Mouse (Mus musculus) heart, embryonic 15.5 days (tissue): ENCODE measurements around the gene Wdr25. TPM values are rescaled to one million over a fixed set of nuclear protein-coding genes. Genes with fewer than 3 reads are reported as not detected.

ENCODE experiments used
- ATAC-seq: fragments of 200-750 bp; cut with Nextera tagmentation; replicated peaks from 2 replicates; pipeline ENCODE4 v1.8.0; 2017; ENCODE audit warnings: low read depth, moderate TSS enrichment; ENCODE audit not compliant: insufficient number of reproducible peaks, insufficient read depth, low FRiP score
- H3K27ac ChIP-seq: fragments of 300-500 bp; sonication (generic); 2 replicates; pipeline ENCODE4 v1.5.1; 2015; ENCODE audit warnings: mild to moderate bottlenecking, inconsistent platforms
- H3K27me3 ChIP-seq: fragments of 300-500 bp; sonication (generic); 2 replicates; pipeline ENCODE4 v1.6.1; 2015; ENCODE audit warnings: inconsistent platforms
- H3K36me3 ChIP-seq: fragments of 300-500 bp; sonication (generic); 2 replicates; pipeline ENCODE4 v1.6.1; 2015; ENCODE audit warnings: mild to moderate bottlenecking, inconsistent platforms
- H3K4me1 ChIP-seq: fragments of 300-500 bp; sonication (generic); replicated peaks from 2 replicates; pipeline ENCODE4 v1.6.1; 2015; ENCODE audit warnings: inconsistent platforms
- H3K4me2 ChIP-seq: fragments of 300-500 bp; sonication (generic); 2 replicates; pipeline ENCODE4 v1.6.1; 2015; ENCODE audit warnings: inconsistent platforms, mild to moderate bottlenecking, moderate library complexity
- H3K4me3 ChIP-seq: fragments of 300-500 bp; sonication (generic); 2 replicates; pipeline ENCODE4 v1.5.1; 2015; ENCODE audit warnings: mild to moderate bottlenecking, inconsistent platforms
- H3K9ac ChIP-seq: fragments of 300-500 bp; sonication (generic); 2 replicates; pipeline ENCODE4 v1.6.1; 2015; ENCODE audit warnings: mild to moderate bottlenecking, inconsistent platforms
- H3K9me3 ChIP-seq: fragments of 300-500 bp; sonication (generic); replicated peaks from 2 replicates; pipeline ENCODE4 v1.6.1; 2016; ENCODE audit warnings: inconsistent platforms
- WGBS: fragments of 180-500 bp; shearing (Covaris S2); methylation state at CpG from one replicate; pipeline ENCODE4 v1.1.7; 2015; ENCODE audit warnings: mixed read lengths; 5-methylcytosine and 5-hydroxymethylcytosine counted together
- polyA plus RNA-seq: library from polyadenylated mRNA; unstranded; fragments of >200 nt; fragmentation: Nextera tagmentation; extraction: Ambion mirVana; gene quantifications from 2 replicates; pipeline ENCODE4 v1.2.1, GENCODE M21; 2015

Gene Wdr25
- polyA plus RNA-seq, 1 experiment from 2014 or later = 3.8 TPM

DNA sequence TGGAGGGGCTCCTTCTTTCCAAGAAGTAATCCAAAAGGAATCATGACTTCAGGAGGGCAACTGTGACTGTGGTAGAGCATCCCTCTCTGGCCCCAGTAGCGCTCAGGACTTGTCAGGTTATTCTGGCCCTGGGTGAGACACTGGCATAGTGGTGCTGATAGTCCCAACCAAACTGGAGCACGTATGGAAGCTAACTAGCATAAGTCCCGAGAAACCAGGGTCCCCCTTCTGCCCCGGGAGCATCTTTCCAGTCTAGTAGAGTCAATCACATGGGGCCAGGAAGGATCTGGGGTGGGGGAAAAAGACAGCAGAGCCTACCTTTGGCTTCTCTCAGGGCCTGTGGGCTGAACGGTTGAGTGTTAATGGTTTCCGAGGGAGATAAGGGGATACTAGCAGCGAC is 175.3 kb downstream of the Wdr25 start:
- ATAC-seq = no peak
- Histone ChIP-seq H3K27ac (no peak overlapping the region), H3K4me1 (peaks cover 10% of the 10 kb centered on the region), H3K9ac (no peak overlapping the region), H3K9me3 (no peaks in the 10 kb centered on the region), H3K4me3 (peak overlapping the region; percentile 58; the same call in 1 of the 2 replicates), H3K27me3 (peaks cover 50% of the 10 kb centered on the region), H3K4me2 (peak overlapping the region; percentile 96), H3K36me3 (no peaks in the 10 kb centered on the region)
- 55% methylated on average over 7 of the region's 7 CpGs for WGBS

DNA sequence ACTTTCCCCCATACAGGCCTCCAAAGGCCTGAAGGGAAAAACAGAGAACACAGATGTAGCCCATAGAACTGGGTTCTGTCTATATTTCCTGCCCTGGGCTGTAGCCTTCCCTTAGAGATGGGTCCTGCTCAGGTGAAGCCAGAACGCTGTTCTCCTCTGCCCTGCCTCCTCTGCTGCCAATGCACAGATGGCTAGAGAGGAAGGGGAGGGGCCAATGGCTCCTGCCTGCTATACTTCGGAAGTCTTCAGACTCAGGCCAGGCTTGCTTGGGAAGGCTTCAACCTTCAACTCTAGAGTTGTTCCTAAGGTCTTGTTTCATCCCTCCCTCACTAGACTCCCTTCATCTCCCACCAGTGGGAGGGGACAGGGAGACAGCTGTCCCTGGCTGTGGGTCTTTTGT is 176.3 kb downstream of the Wdr25 start:
- WGBS = 60% methylated on average over 2 of the region's 2 CpGs
- H3K27ac ChIP-seq = no peak overlapping the region
- peaks cover 10% of the 10 kb centered on the region for H3K4me1 ChIP-seq
- no peak for ATAC-seq
- no peak overlapping the region for H3K4me3 ChIP-seq
- H3K9me3 ChIP-seq = no peaks in the 10 kb centered on the region
- no peak overlapping the region for H3K9ac ChIP-seq
- peaks cover 49% of the 10 kb centered on the region for H3K27me3 ChIP-seq
- no peak overlapping the region for H3K4me2 ChIP-seq
- no peaks in the 10 kb centered on the region for H3K36me3 ChIP-seq

DNA sequence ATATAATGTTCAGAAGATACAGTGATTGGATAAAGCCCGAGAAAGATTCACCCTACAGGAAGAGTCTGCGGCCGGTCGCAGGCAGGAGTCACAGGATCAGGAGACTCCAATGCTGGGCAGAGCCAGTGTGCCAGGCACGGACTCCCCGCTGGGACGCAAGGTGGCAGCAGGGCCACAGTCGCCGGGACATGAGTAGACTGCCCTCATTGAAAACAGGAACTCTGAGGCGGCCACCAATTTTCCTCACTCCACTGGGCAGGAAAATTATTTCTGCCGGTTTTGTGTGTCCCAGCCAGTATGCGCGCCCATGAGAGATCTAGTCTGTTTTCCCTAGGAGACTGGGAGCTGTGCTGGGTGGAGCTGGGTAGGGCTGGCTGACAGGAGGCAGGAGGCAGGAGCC is 177.8 kb downstream of the Wdr25 start:
- no peaks in the 10 kb centered on the region for H3K36me3 ChIP-seq
- no peak overlapping the region for H3K9ac ChIP-seq
- no peak overlapping the region for H3K27ac ChIP-seq
- H3K4me3 ChIP-seq = no peak overlapping the region
- WGBS = 85% methylated on average over 13 of the region's 13 CpGs
- H3K4me2 ChIP-seq = no peak overlapping the region
- H3K9me3 ChIP-seq = no peaks in the 10 kb centered on the region
- peaks cover 10% of the 10 kb centered on the region for H3K4me1 ChIP-seq
- peaks cover 42% of the 10 kb centered on the region for H3K27me3 ChIP-seq
- ATAC-seq = no peak

DNA sequence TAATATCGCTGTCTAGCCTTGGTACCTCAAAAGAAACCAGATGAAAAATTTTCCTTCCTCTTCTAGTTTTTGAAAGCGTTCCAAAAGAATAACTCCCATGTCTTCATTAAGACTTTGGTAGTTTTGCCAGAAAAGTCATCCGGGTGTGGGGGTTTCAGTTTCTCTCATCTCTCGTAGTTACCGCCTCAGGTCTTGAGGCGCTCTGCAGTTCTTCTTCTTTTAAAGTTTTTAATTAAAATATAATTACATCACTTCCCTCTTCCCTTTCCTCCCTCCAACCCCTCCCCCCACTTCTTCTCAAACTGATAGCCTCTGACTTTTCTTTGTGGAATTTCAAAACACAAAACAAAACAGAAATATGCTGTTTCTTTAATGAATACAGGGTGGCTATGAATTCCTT is 180.7 kb downstream of the Wdr25 start:
- H3K36me3 ChIP-seq = no peaks in the 10 kb centered on the region
- no peaks in the 10 kb centered on the region for H3K9me3 ChIP-seq
- 87% methylated on average over 6 of the region's 6 CpGs for WGBS
- no peak overlapping the region for H3K27ac ChIP-seq
- H3K27me3 ChIP-seq = peaks cover 20% of the 10 kb centered on the region
- H3K4me1 ChIP-seq = no peaks in the 10 kb centered on the region
- H3K4me3 ChIP-seq = no peak overlapping the region
- H3K9ac ChIP-seq = no peak overlapping the region
- no peak for ATAC-seq
- H3K4me2 ChIP-seq = no peak overlapping the region

DNA sequence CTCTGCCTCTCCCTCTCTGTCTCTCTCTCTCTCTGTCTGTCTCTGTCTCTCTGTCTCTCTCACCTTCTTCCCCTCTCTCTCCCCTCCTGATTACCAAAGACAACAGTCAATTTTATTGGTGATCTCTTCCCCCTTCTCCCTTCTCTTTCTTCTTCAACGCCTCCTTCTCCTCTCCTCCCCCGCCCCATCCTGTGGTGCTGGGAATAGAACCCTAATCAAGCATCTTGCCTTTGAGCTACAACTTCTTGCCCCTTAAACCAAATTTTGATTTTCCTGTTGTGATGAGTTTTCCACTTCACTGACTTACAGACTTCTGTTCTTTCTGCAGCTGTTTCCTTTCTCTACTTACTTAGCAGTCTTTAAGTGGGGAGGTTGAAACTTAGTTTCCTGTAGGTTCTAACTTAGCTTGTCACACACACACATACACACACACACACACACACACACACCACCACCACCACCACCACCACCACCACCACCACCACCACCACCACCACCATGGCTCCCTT is 181.4 kb downstream of the Wdr25 start:
- WGBS = 74% methylated on average over 2 of the region's 2 CpGs
- H3K4me3 ChIP-seq = no peak overlapping the region
- H3K9ac ChIP-seq = no peak overlapping the region
- peaks cover 12% of the 10 kb centered on the region for H3K27me3 ChIP-seq
- no peak for ATAC-seq
- H3K36me3 ChIP-seq = no peaks in the 10 kb centered on the region
- H3K4me1 ChIP-seq = no peaks in the 10 kb centered on the region
- no peak overlapping the region for H3K27ac ChIP-seq
- no peak overlapping the region for H3K4me2 ChIP-seq
- H3K9me3 ChIP-seq = no peaks in the 10 kb centered on the region

- Histone ChIP-seq H3K9ac (no peak overlapping the region), H3K27ac (no peak overlapping the region), H3K4me2 (no peak overlapping the region), H3K9me3 (no peaks in the 10 kb centered on the region), H3K27me3 (no peaks in the 10 kb centered on the region), H3K4me3 (no peak overlapping the region), H3K36me3 (no peaks in the 10 kb centered on the region), H3K4me1 (no peaks in the 10 kb centered on the region)
- no peak for ATAC-seq
- WGBS = 71% methylated on average over 6 of the region's 6 CpGs
Observed at GRCm38 (mm10) chr12:109077036-109077435, 183.6 kb downstream of the Wdr25 start.

Other genes with a start within 250 kb of the Wdr25 start
- gene Degs2, start 191.3 kb upstream of the Wdr25 start, polyA plus RNA-seq = 0.54 and 2.1 TPM in 2 replicates
- gene Yy1, start 100.7 kb upstream of the Wdr25 start, polyA plus RNA-seq = 10.5 and 13.1 TPM in 2 replicates
- 3.1 and 5.3 TPM in 2 replicates for gene Slc25a29, start 57.7 kb upstream of the Wdr25 start, polyA plus RNA-seq
- gene Slc25a47, start 57.6 kb upstream of the Wdr25 start, polyA plus RNA-seq = 4.3 and 5.5 TPM in 2 replicates
- 46.6 and 57.7 TPM in 2 replicates for gene Wars, start 543 bp downstream of the Wdr25 start, polyA plus RNA-seq
- 1.5 and 3.2 TPM in 2 replicates for gene Begain, start 174.6 kb downstream of the Wdr25 start, polyA plus RNA-seq